ENCODE assay signal across 24 mouse cellular contexts in the genomic region with DNA sequence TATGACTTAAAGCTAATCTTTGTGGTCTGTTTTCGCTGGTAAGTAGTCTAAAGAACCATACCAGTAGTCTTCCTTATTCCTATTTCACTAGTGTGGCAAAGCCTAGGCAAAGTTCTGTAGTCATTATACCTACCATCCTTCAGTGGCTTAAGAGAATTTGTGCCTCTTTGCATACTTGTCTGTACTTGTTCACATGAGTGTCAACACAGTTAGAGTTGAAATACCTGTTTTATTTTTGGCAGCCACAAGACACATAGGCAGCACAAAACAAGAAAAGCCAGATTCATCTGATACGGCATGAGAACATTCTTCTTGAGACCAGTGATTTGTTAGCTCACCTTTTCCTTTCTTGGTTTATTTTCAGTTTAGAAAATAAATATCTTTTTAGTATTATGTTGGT. TPM values are rescaled to one million over a fixed set of nuclear protein-coding genes. Genes with fewer than 3 reads are reported as not detected.
DNase-seq lines count a peak whose midpoint lies in the region; ATAC-seq and TF ChIP-seq lines count a peak whose summit lies in the region.
"Had no signal": no experiment of that assay in that cellular context is flagged by ENCODE, and none has a peak within 500 bp of the region (broad histone marks: within the 10 kb centered on the region; RNA-seq: fewer than 3 reads in every experiment).

No protein-coding gene starts in this region.

- no peaks in the 10 kb centered on the region for H3K27me3 ChIP-seq in embryonic facial prominence, embryonic 11.5 days (ENCODE audit: control insufficient read depth, insufficient read depth, low read length)
- H3K27me3 ChIP-seq in embryonic facial prominence, embryonic 10.5 days (replicated peaks; ENCODE audit: low read depth, poor library complexity, severe bottlenecking), result no peaks in the 10 kb centered on the region
- H3K27me3 ChIP-seq in limb, embryonic 14.5 days (ENCODE audit: control insufficient read depth, insufficient read depth, low read length), result no peaks in the 10 kb centered on the region
- no peaks in the 10 kb centered on the region for H3K27me3 ChIP-seq in limb, embryonic 10.5 days (ENCODE audit: low read depth, poor library complexity, severe bottlenecking)
- H3K27me3 ChIP-seq: embryonic facial prominence, embryonic 13.5 days had no signal

- WGBS in embryonic facial prominence, embryonic 11.5 days, result 85% methylated on average over 2 of the region's 2 CpGs
- WGBS in embryonic facial prominence, embryonic 10.5 days, result 85% methylated on average over 2 of the region's 2 CpGs
- 83% methylated on average over 2 of the region's 2 CpGs for WGBS in limb, embryonic 14.5 days
- WGBS in limb, embryonic 10.5 days, result 89% methylated on average over 2 of the region's 2 CpGs

- H3K4me1 ChIP-seq in embryonic facial prominence, embryonic 11.5 days (ENCODE audit: control insufficient read depth, insufficient read depth, low read length), result no peaks in the 10 kb centered on the region
- H3K4me1 ChIP-seq in embryonic facial prominence, embryonic 10.5 days, result peaks cover 13% of the 10 kb centered on the region
- H3K4me1 ChIP-seq in limb, embryonic 14.5 days (ENCODE audit: control insufficient read depth, insufficient read depth, low read length), result 0 out of 2 replicates have a peak, but pooled peaks cover 2% of the 10 kb centered on the region
- H3K4me1 ChIP-seq in limb, embryonic 10.5 days, result peaks cover 2% of the 10 kb centered on the region; the same call in 1 of the 2 replicates

- H3K4me3 ChIP-seq in embryonic facial prominence, embryonic 11.5 days (ENCODE audit: low read depth, low read length), result no peak overlapping the region
- H3K4me3 ChIP-seq in embryonic facial prominence, embryonic 10.5 days, result no peak overlapping the region
- H3K4me3 ChIP-seq in limb, embryonic 14.5 days (replicated peaks; ENCODE audit: low read length), result no peak overlapping the region
- H3K4me3 ChIP-seq in limb, embryonic 10.5 days, result no peak overlapping the region
- H3K4me3 ChIP-seq: embryonic facial prominence, embryonic 13.5 days; forebrain, embryonic 10.5 days; heart, embryonic 10.5 days; hindbrain, embryonic 10.5 days had no signal

- no peak overlapping the region for H3K4me2 ChIP-seq in embryonic facial prominence, embryonic 11.5 days (ENCODE audit: low read depth, low read length)
- H3K4me2 ChIP-seq in limb, embryonic 14.5 days (replicated peaks; ENCODE audit: low read depth, low read length, severe bottlenecking), result no peak overlapping the region
- H3K4me2 ChIP-seq: embryonic facial prominence, embryonic 13.5 days; hindbrain, embryonic 14.5 days had no signal

- no peak for ATAC-seq in embryonic facial prominence, embryonic 11.5 days (replicated peaks; ENCODE audit: insufficient number of reproducible peaks, low FRiP score, low TSS enrichment, low read depth)
- ATAC-seq in limb, embryonic 14.5 days (ENCODE audit: low FRiP score, low read depth), result no peak
- ATAC-seq: CD4-positive, CD25-positive, alpha-beta regulatory T cell, adult 4 months; forebrain, embryonic 14.5 days had no signal

- H3K27ac ChIP-seq in embryonic facial prominence, embryonic 11.5 days (replicated peaks; ENCODE audit: low read depth, low read length), result no peak overlapping the region
- no peak overlapping the region for H3K27ac ChIP-seq in embryonic facial prominence, embryonic 10.5 days (replicated peaks)
- H3K27ac ChIP-seq in limb, embryonic 14.5 days (replicated peaks; ENCODE audit: low read depth, low read length), result no peak overlapping the region
- H3K27ac ChIP-seq in limb, embryonic 10.5 days, result no peak overlapping the region
- H3K27ac ChIP-seq: embryonic facial prominence, embryonic 13.5 days; forebrain, embryonic 10.5 days; heart, embryonic 10.5 days; hindbrain, embryonic 10.5 days; hindbrain, embryonic 14.5 days had no signal

- H3K36me3 ChIP-seq in embryonic facial prominence, embryonic 11.5 days (replicated peaks; ENCODE audit: control insufficient read depth, insufficient read depth, low read depth, low read length), result no peaks in the 10 kb centered on the region
- peaks cover 18% of the 10 kb centered on the region for H3K36me3 ChIP-seq in embryonic facial prominence, embryonic 10.5 days (replicated peaks)
- peaks cover 4% of the 10 kb centered on the region; the same call in 1 of the 2 replicates for H3K36me3 ChIP-seq in limb, embryonic 14.5 days (ENCODE audit: control insufficient read depth, insufficient read depth, low read length)
- H3K36me3 ChIP-seq in limb, embryonic 10.5 days, result peaks cover 18% of the 10 kb centered on the region

- no peak for TF ChIP-seq POLR2A in limb, embryonic 14.5 days (IDR thresholded peaks at IDR 0.05; ENCODE audit: borderline replicate concordance, extremely low read depth, insufficient read depth, insufficient read length)

- peak; percentile 33 for DNase-seq in embryonic facial prominence, embryonic 11.5 days (ENCODE audit: low spot score)
- no peak for DNase-seq in embryonic facial prominence, embryonic 10.5 days (ENCODE audit: low spot score)
- peak; percentile 40 for DNase-seq in limb, embryonic 14.5 days (ENCODE audit: low spot score)
- DNase-seq in limb, embryonic 10.5 days (ENCODE audit: low spot score), result no peak
- DNase-seq in lung, postnatal 25 days (ENCODE audit: low spot score), result peak; percentile 76
- no peak for DNase-seq in lung, postnatal 10 days
- DNase-seq in T-cell, adult 2 months (ENCODE audit: low spot score), result no peak
- no peak for DNase-seq in left cerebral cortex, adult 18-20 months (ENCODE audit: low spot score in 2 of 2)
- DNase-seq: adrenal gland, postnatal 10 days; B cell, adult 2 months; cerebellum, adult 11 months; cerebellum, adult 8-10 months; cerebellum, postnatal 14 days; embryo, embryonic 11 days; gastrocnemius, postnatal 36 days; heart, adult 18-20 months had no signal

- H3K9me3 ChIP-seq in embryonic facial prominence, embryonic 11.5 days (replicated peaks; ENCODE audit: control insufficient read depth, low read length), result no peaks in the 10 kb centered on the region
- H3K9me3 ChIP-seq in embryonic facial prominence, embryonic 10.5 days, result no peaks in the 10 kb centered on the region
- H3K9me3 ChIP-seq in limb, embryonic 14.5 days (ENCODE audit: control insufficient read depth, low read length), result no peaks in the 10 kb centered on the region
- H3K9me3 ChIP-seq in limb, embryonic 10.5 days (replicated peaks), result no peaks in the 10 kb centered on the region
- H3K9me3 ChIP-seq: embryonic facial prominence, embryonic 13.5 days; forebrain, embryonic 10.5 days; G1E; heart, embryonic 10.5 days; hindbrain, embryonic 10.5 days had no signal

- H3K9ac ChIP-seq in embryonic facial prominence, embryonic 11.5 days (replicated peaks; ENCODE audit: low read length), result no peak overlapping the region
- no peak overlapping the region for H3K9ac ChIP-seq in limb, embryonic 14.5 days (ENCODE audit: low read depth, low read length, severe bottlenecking)
- H3K9ac ChIP-seq: embryonic facial prominence, embryonic 13.5 days; hindbrain, embryonic 14.5 days had no signal

RNA-seq across cellular contexts. Expression of gene Col4a3bp, which starts 31.8 kb away (rescaled TPM):
- polyA plus RNA-seq in embryonic facial prominence, embryonic 11.5 days (2014; fragmentation: Nextera tagmentation; extraction: Ambion mirVana), result 6.9 and 7.6 TPM in 2 replicates
- polyA plus RNA-seq in embryonic facial prominence, embryonic 10.5 days (2016; fragmentation: Nextera tagmentation; extraction: Ambion mirVana), result 6.8 and 7.3 TPM in 2 replicates
- 15.6 and 19.8 TPM in 2 replicates for polyA plus RNA-seq in limb, embryonic 14.5 days (2012; rRNA removed)
- 10.4 and 11.0 TPM in 2 replicates for polyA plus RNA-seq in limb, embryonic 14.5 days (2014; fragmentation: Nextera tagmentation; extraction: Ambion mirVana)
- 4.9 and 6.9 TPM in 2 replicates for polyA plus RNA-seq in limb, embryonic 10.5 days (2016; fragmentation: Nextera tagmentation; extraction: Ambion mirVana)
- total RNA-seq in left cerebral cortex, adult 18-20 months (2021), result 10 to 100 TPM; 70.2 to 71.8 TPM

RNA-seq across cellular contexts. Expression of gene Polk, which starts 31.8 kb away (rescaled TPM):
- polyA plus RNA-seq in embryonic facial prominence, embryonic 11.5 days (2014; fragmentation: Nextera tagmentation; extraction: Ambion mirVana), result 7.5 and 9.1 TPM in 2 replicates
- 9.5 and 9.9 TPM in 2 replicates for polyA plus RNA-seq in embryonic facial prominence, embryonic 10.5 days (2016; fragmentation: Nextera tagmentation; extraction: Ambion mirVana)
- polyA plus RNA-seq in limb, embryonic 14.5 days (2012; rRNA removed), result 7.2 and 9.8 TPM in 2 replicates
- polyA plus RNA-seq in limb, embryonic 14.5 days (2014; fragmentation: Nextera tagmentation; extraction: Ambion mirVana), result 9.6 and 11.2 TPM in 2 replicates
- polyA plus RNA-seq in limb, embryonic 10.5 days (2016; fragmentation: Nextera tagmentation; extraction: Ambion mirVana), result 7.5 and 9.1 TPM in 2 replicates
- total RNA-seq in left cerebral cortex, adult 18-20 months (2021), result 10 to 100 TPM; 11.8 to 12.3 TPM

Comparison
In these comparisons a context has a peak if more than half of its experiments do, and no peak if none do; other contexts are left out.
1. DNase-seq: peak in embryonic facial prominence, embryonic 11.5 days (single experiment), limb, embryonic 14.5 days (single experiment) and lung, postnatal 25 days (single experiment); none in embryonic facial prominence, embryonic 10.5 days (single experiment), limb, embryonic 10.5 days (single experiment), lung, postnatal 10 days (single experiment), T-cell, adult 2 months (single experiment) and left cerebral cortex, adult 18-20 months (0 of 2).